Mouse (Mus musculus): ENCODE data around the gene Kiss1r. TPM values are rescaled to one million over a fixed set of nuclear protein-coding genes. Genes with fewer than 3 reads are reported as not detected.

The Kiss1r gene
- polyA plus RNA-seq, 1 experiment from 2014 or later: 2.3 TPM

DNA sequence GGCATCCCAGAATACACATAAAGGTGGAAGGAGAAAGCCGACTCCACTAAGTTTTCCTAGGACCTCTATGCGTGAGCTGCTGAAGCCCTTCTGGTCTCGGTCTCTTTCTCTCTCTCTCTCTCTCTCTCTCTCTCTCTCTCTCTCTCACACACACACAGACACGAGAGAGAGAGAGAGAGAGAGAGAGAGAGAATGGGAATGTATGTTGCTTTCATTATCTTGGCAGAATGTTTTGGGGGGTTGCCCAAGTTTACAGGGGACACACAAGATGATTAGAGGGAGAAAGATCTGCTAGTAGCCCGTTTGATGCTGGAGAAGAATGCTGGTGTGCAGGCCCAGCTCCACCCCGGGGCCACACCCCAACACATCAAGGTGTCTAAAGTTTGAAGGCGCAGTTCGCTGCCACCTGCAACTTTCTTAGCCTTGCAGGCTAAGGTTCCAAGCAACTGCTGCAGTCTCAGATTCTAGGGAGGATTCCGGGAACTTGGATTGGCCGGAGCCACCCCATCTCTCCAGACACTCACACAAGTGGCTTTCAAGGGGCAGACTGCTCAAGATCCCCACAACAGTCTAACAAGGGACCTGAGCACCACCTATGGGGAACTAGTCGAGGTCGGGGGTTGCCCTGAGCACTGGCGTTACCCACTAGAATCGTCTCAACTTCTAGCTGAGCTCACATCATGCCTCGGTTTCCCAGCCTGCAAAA is 9.2 kb downstream of the Kiss1r start:
- Histone ChIP-seq H3K4me3 (ENCODE audit: low read depth, low read length) (peak overlapping the region; percentile 88), H3K9me3 (ENCODE audit: control insufficient read depth, low read length) (no peaks in the 10 kb centered on the region), H3K27ac (ENCODE audit: low read depth, low read length) (no peak overlapping the region; the same call in 1 of the 2 replicates), H3K4me1 (ENCODE audit: control insufficient read depth, insufficient read depth, low read length) (peaks cover 16% of the 10 kb centered on the region), H3K36me3 (ENCODE audit: control insufficient read depth, insufficient read depth, low read length) (0 out of 2 replicates have a peak, but pooled peaks cover 2% of the 10 kb centered on the region), H3K9ac (replicated peaks; ENCODE audit: low read depth, low read length) (peak overlapping the region; percentile 91), H3K27me3 (ENCODE audit: control insufficient read depth, insufficient read depth, low read length) (peaks cover 24% of the 10 kb centered on the region), H3K4me2 (ENCODE audit: low read depth, low read length) (peak overlapping the region; percentile 83)
- WGBS: 11% methylated on average over 15 of the region's 15 CpGs
- ATAC-seq (ENCODE audit: low read depth): no peak

DNA sequence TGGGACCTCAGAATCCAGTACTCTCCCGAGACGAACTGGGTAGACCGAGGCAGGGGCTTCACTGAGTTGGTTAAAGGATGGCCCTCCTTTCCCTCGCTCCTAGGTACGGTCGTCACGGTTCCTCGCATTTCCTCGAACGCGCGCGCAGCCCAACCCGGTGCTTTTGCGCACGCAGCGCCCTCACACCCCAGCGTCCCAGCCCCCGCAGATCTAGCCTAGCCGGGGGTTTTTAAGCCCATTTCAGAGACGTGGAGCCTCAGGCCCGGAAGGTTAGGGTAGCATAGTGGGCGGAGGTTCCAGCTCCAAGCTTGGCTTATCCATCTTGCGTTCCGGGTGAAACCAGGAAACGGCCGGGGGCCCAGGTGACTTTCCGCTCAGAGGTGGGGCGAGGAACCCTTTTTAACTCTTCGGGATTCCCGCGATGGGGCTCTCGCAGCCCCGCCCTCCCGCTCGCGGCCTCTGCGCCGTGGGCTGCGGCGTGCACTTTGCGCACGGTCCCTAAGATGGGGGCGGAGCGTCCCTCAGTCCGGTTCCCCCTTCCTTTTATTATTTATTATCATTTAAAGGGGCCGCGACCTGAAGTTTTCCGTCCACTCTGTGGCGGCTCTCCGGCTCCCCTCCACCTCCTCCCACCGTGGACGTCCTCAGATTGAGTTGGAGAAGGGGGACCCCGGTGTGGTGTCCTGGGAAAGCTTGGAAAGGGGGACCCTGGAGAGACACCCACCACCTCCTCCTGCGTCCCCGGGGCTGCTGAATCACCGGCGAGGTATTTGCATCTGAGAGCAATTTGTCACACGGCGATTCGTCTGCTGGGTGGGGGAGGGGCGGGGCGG is 9.9 kb downstream of the Kiss1r start, which contains the start of gene Arid3a:
Arid3a (plus strand) TSS at position 553 of the 833 bp plus-strand sequence.
- peaks cover 15% of the 10 kb centered on the region for H3K4me1 ChIP-seq (ENCODE audit: control insufficient read depth, insufficient read depth, low read length)
- peaks cover 17% of the 10 kb centered on the region for H3K27me3 ChIP-seq (ENCODE audit: control insufficient read depth, insufficient read depth, low read length)
- no peaks in the 10 kb centered on the region for H3K9me3 ChIP-seq (ENCODE audit: control insufficient read depth, low read length)
- peak within 1 kb of the TSS; percentile 92 for H3K27ac ChIP-seq (ENCODE audit: low read depth, low read length)
- H3K9ac ChIP-seq (replicated peaks; ENCODE audit: low read depth, low read length): peak within 1 kb of the TSS; percentile 91
- peak within 1 kb of the TSS; percentile 83 for H3K4me2 ChIP-seq (ENCODE audit: low read depth, low read length)
- peak; percentile 73 for ATAC-seq (ENCODE audit: low read depth)
- WGBS: under 1% methylated on average over 63 of the region's 63 CpGs
- H3K36me3 ChIP-seq (ENCODE audit: control insufficient read depth, insufficient read depth, low read length): 0 out of 2 replicates have a peak, but pooled peaks cover 6% of the 10 kb centered on the region
- peak within 1 kb of the TSS; percentile 88 for H3K4me3 ChIP-seq (ENCODE audit: low read depth, low read length)

DNA sequence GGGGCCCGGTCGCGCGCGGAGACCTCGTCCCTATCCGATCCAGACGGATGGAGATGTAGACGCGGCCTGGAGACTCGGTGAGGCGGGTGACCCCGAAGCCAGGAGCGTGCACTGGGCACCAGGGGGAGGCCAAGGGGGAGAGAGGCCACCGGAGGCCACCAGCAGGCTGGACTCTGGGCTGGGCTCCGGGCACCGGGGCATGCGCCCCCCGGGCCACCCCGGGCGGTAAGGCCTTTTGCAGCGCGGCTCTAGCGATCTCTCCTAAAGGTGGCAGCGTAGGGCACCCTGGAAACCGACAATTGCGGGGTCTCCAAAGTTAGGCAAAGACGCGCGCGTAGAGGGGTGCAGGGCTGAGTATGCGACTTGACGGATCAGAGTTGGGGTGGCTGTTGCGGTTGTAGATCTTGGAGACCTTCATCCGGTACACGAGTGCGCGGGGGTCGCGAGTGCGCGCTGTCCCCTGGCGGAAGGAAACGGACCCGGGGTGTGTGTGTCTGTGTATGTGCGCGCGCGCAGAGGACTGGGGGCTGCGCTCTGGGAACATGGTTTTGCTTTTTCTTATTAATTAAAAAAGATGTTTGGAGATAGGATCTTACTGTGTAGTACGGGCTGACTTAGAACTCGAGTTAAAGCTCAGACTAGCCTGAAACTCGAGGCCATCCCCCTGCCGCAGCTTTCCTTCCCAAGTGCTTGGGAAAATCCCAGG is 10.7 kb downstream of the Kiss1r start:
- H3K9me3 ChIP-seq (ENCODE audit: control insufficient read depth, low read length): no peaks in the 10 kb centered on the region
- H3K4me3 ChIP-seq (ENCODE audit: low read depth, low read length): peak overlapping the region; percentile 88
- ATAC-seq (ENCODE audit: low read depth): peak; percentile 36
- under 1% methylated on average over 54 of the region's 54 CpGs for WGBS
- H3K27ac ChIP-seq (ENCODE audit: low read depth, low read length): peak overlapping the region; percentile 92
- peaks cover 9% of the 10 kb centered on the region for H3K36me3 ChIP-seq (ENCODE audit: control insufficient read depth, insufficient read depth, low read length)
- peak overlapping the region; percentile 83 for H3K4me2 ChIP-seq (ENCODE audit: low read depth, low read length)
- H3K9ac ChIP-seq (replicated peaks; ENCODE audit: low read depth, low read length): peak overlapping the region; percentile 91
- peaks cover 17% of the 10 kb centered on the region for H3K4me1 ChIP-seq (ENCODE audit: control insufficient read depth, insufficient read depth, low read length)
- peaks cover 10% of the 10 kb centered on the region for H3K27me3 ChIP-seq (ENCODE audit: control insufficient read depth, insufficient read depth, low read length)

DNA sequence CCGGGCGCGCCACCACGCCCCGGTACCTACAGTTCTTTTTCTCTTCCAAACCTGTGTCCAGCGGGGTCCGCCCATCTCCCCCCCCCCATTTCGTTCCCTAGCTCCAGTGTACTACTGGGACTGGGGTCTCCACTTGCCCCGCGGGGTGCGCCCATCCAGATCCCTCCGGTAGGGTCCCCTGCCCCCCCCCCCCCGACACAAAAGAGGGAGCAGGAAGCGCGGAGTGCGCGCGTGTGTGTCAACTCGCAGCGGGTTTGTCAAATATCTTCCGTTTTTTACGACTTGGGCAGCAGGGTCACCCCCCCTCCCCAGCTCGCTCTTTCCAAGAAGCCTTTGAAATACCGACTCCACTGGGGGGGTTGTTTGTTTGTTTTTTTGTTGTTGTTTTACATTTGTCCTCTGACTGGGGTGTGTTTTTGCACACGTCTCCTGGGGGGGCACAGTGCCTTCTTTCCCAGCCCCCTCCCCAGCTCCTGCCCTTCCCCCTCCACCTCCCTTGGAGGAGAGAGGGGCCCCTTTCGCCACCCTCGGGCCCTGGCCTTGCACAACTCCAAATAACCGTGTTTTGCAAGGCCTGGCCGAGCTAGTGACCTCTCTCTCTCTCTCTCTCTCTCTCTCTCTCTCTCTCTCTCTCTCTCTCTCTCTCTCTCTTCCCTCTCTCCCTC is 11.4 kb downstream of the Kiss1r start:
- peaks cover 13% of the 10 kb centered on the region for H3K36me3 ChIP-seq (ENCODE audit: control insufficient read depth, insufficient read depth, low read length)
- H3K27ac ChIP-seq (ENCODE audit: low read depth, low read length): peak overlapping the region; percentile 92
- peak overlapping the region; percentile 91 for H3K9ac ChIP-seq (replicated peaks; ENCODE audit: low read depth, low read length)
- peak overlapping the region; percentile 83 for H3K4me2 ChIP-seq (ENCODE audit: low read depth, low read length)
- peaks cover 3% of the 10 kb centered on the region; the same call in 1 of the 2 replicates for H3K27me3 ChIP-seq (ENCODE audit: control insufficient read depth, insufficient read depth, low read length)
- no peaks in the 10 kb centered on the region for H3K9me3 ChIP-seq (ENCODE audit: control insufficient read depth, low read length)
- no peak for ATAC-seq (ENCODE audit: low read depth)
- peak overlapping the region; percentile 88 for H3K4me3 ChIP-seq (ENCODE audit: low read depth, low read length)
- peaks cover 22% of the 10 kb centered on the region for H3K4me1 ChIP-seq (ENCODE audit: control insufficient read depth, insufficient read depth, low read length)
- 0% methylated on average over 28 of the region's 29 CpGs for WGBS

- Histone ChIP-seq H3K4me3 (ENCODE audit: low read depth, low read length) (peak overlapping the region; percentile 88), H3K9ac (replicated peaks; ENCODE audit: low read depth, low read length) (peak overlapping the region; percentile 91), H3K4me2 (ENCODE audit: low read depth, low read length) (peak overlapping the region; percentile 83), H3K27ac (ENCODE audit: low read depth, low read length) (peak overlapping the region; percentile 62; the same call in 1 of the 2 replicates), H3K4me1 (ENCODE audit: control insufficient read depth, insufficient read depth, low read length) (peaks cover 28% of the 10 kb centered on the region), H3K36me3 (ENCODE audit: control insufficient read depth, insufficient read depth, low read length) (peaks cover 13% of the 10 kb centered on the region), H3K9me3 (ENCODE audit: control insufficient read depth, low read length) (no peaks in the 10 kb centered on the region), H3K27me3 (ENCODE audit: control insufficient read depth, insufficient read depth, low read length) (no peaks in the 10 kb centered on the region)
- 12% methylated on average over 9 of the region's 9 CpGs for WGBS
- ATAC-seq (ENCODE audit: low read depth): no peak
Observed at GRCm38 (mm10) chr10:79928907-79929701, 12.3 kb downstream of the Kiss1r start.

DNA sequence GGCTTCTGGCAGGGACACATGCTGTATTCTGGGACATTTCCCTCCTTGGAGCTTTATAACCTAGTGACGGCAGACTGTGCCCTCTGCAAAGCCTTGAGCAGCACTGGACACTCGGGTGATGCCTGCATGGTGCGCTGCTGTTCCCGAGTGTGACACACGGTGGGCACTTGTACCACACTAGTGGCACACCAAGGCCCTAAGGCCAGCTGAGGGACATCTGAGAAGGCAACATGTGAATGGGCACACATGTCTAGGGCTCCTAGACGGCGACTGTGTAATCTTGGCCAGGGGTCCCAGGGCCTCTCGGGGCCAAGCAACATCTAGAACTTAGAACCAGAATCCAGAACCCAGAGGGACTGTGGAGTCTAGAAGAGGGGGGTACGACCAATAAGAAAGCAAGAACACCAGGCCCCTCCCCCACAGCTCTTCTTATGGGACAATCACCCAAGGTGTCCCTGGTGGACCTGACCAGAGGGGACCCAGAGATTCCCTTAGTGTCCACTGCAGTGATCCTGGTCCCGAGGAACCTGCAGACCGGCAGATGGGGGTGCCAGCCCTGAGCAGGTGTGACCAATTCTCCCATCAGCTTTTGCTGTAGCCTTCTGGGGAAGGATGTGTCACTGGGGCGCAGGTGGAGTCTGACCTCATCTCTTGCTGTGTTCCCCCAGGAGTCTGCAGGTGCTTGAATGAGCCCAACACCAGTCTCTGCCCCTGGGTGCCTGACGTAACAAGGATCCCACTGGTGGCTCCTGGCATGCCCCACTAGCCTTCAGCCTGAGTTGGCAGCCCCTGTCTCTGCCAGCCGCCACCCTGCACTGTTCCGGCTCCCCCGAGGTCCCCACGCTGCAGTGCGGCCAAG is 13.4 kb downstream of the Kiss1r start:
- peaks cover 13% of the 10 kb centered on the region for H3K36me3 ChIP-seq (ENCODE audit: control insufficient read depth, insufficient read depth, low read length)
- 0 out of 2 replicates have a peak overlapping the region, but pooled peaks have one; percentile 7 for H3K27ac ChIP-seq (ENCODE audit: low read depth, low read length)
- no peak for ATAC-seq (ENCODE audit: low read depth)
- peaks cover 28% of the 10 kb centered on the region for H3K4me1 ChIP-seq (ENCODE audit: control insufficient read depth, insufficient read depth, low read length)
- no peaks in the 10 kb centered on the region for H3K27me3 ChIP-seq (ENCODE audit: control insufficient read depth, insufficient read depth, low read length)
- H3K4me3 ChIP-seq (ENCODE audit: low read depth, low read length): no peak overlapping the region; the same call in 1 of the 2 replicates
- WGBS: 80% methylated on average over 18 of the region's 18 CpGs
- 0 out of 2 replicates have a peak overlapping the region, but pooled peaks have one; percentile 21 for H3K9ac ChIP-seq (replicated peaks; ENCODE audit: low read depth, low read length)
- H3K9me3 ChIP-seq (ENCODE audit: control insufficient read depth, low read length): no peaks in the 10 kb centered on the region
- H3K4me2 ChIP-seq (ENCODE audit: low read depth, low read length): peak overlapping the region; percentile 83; the same call in 1 of the 2 replicates

GRCm38 (mm10) chr10:79930826-79931186 is 14.0 kb downstream of the Kiss1r start:
- H3K9me3 ChIP-seq (ENCODE audit: control insufficient read depth, low read length): no peaks in the 10 kb centered on the region
- 0 out of 2 replicates have a peak overlapping the region, but pooled peaks have one; percentile 21 for H3K9ac ChIP-seq (replicated peaks; ENCODE audit: low read depth, low read length)
- peaks cover 13% of the 10 kb centered on the region for H3K36me3 ChIP-seq (ENCODE audit: control insufficient read depth, insufficient read depth, low read length)
- no peak overlapping the region for H3K27ac ChIP-seq (ENCODE audit: low read depth, low read length)
- WGBS: 56% methylated on average over 16 of the region's 16 CpGs
- H3K4me3 ChIP-seq (ENCODE audit: low read depth, low read length): no peak overlapping the region
- H3K4me2 ChIP-seq (ENCODE audit: low read depth, low read length): peak overlapping the region; percentile 14; the same call in 1 of the 2 replicates
- no peaks in the 10 kb centered on the region for H3K27me3 ChIP-seq (ENCODE audit: control insufficient read depth, insufficient read depth, low read length)
- no peak for ATAC-seq (ENCODE audit: low read depth)
- peaks cover 28% of the 10 kb centered on the region for H3K4me1 ChIP-seq (ENCODE audit: control insufficient read depth, insufficient read depth, low read length)
